Mouse (Mus musculus) G1E (cell line): ENCODE results near the gene Gpatch2l.

Experiments used
- CTCF ChIP-seq: IDR thresholded peaks from 2 replicates; pipeline ENCODE4 v1.5.1; 2012; ENCODE audit warnings: low read depth, low read length, inconsistent platforms, mixed read lengths
- GATA1 ChIP-seq: IDR thresholded peaks from 2 replicates; pipeline ENCODE4 v1.6.1; 2012; ENCODE audit warnings: borderline replicate concordance, low read length, inconsistent platforms, mixed read lengths
- GATA2 ChIP-seq: IDR thresholded peaks from 2 replicates; pipeline ENCODE4 v1.6.1; 2012; ENCODE audit warnings: low read depth, low read length, inconsistent platforms, borderline replicate concordance
- POLR2AphosphoS5 ChIP-seq: IDR thresholded peaks from 2 replicates; pipeline ENCODE4 v1.6.1; 2012; ENCODE audit warnings: low read depth, low read length, inconsistent platforms; ENCODE audit not compliant: insufficient replicate concordance

- no peak for TF ChIP-seq CTCF
- TF ChIP-seq GATA1: no peak
- TF ChIP-seq GATA2: no peak
- TF ChIP-seq POLR2AphosphoS5: no peak
These were observed 2.3 kb downstream of the Gpatch2l start for GRCm38 (mm10) chr12:86243936-86244335.
